Mouse (Mus musculus): ENCODE measurements around the gene Selenot.

Selenot gene

DNA sequence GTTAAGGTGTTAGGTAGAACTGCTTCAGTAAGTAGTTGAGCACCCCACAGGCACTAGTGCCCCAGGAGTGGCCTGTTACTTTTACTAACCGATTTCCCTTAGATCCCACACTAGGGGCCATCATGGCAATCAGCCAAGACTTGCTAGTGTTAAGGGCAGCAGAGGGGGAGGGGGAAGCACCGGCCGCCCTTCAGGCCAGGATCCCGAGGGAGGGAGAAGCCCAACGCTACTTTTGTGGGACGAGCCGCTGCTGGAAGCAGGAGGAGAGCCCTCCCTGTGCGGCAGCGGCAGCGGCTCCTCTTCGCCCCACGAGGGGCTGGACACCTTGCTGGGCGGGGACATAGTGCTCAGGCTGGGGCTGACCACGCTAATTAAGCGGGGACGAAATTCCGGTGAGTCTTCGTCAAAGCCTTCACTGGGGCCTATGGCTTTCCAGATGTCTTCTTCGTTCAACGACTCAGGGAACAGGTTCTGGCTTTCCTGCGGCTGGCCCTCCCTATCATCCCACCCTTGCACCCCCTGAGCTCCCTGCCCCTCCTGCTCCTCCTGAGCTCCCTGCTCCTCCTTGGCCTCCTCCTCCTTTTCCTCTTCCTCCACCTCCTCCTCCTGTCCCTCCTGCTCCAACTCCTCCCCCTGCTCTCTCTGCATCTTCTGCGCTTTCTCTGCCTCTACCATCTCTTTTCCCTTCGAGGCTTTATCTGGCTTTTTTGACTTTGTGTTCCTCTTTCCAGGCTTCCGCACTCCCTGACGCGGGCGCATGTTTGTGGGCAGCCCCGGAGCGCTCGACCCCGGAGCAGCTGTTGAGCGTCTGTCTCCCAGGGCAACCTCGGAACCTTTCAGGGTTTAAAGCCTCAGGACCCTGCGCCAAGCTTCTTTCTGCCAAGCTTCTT is 60.2 kb downstream of the Selenot start, which contains the start of gene Erich6:
Gene Erich6, minus strand, starts transcription at position 802 of the 890 bp plus-strand sequence.
- DNase-seq (ENCODE audit: extremely low spot score) = peak; percentile 74

All from embryo, embryonic 9.5 days (tissue).